Mouse (Mus musculus): ENCODE measurements at regions not wholly inside any gene's neighbourhood (a gene's known extent, or its start where the extent isn't known, plus 50 kb on each side); places are given as distances from the start of the nearest gene placed in this dataset.

DNA sequence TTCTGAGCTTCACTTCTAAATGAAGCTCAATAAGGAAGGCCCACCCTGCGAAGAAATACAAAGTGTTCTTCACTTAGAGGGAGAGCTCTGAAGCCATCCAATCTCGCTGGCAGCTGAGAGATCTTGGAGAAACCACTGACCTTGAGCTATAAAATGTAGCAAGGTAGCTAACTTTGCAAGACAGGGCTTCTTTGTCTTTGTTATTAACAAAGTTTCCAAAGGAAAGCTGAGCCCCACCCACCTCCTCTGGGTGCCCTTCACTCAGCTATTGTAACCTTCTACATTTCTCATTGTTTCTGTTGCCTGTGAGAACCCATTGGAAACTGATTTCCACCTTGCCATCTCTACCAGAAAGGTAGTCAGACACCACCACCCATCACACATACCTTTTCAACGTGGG, 57.2 kb upstream of the Usp9x start:
- no peak overlapping the region for H3K4me2 ChIP-seq (replicated peaks)
- DNase-seq (ENCODE audit: low spot score) (no peak), ATAC-seq (ENCODE audit: low FRiP score) (no peak)
- H3K27me3 ChIP-seq (ENCODE audit: control insufficient read depth, insufficient read depth, low read length), result no peaks in the 10 kb centered on the region
- H3K4me3 ChIP-seq (replicated peaks; ENCODE audit: low read length), result no peak overlapping the region
- no peak overlapping the region for H3K27ac ChIP-seq
- H3K36me3 ChIP-seq (replicated peaks; ENCODE audit: control insufficient read depth, insufficient read depth), result no peaks in the 10 kb centered on the region
- no peaks in the 10 kb centered on the region for H3K4me1 ChIP-seq (replicated peaks; ENCODE audit: control insufficient read depth, insufficient read depth, low read length)
- H3K9ac ChIP-seq, result no peak overlapping the region
- no peaks in the 10 kb centered on the region for H3K9me3 ChIP-seq (ENCODE audit: control insufficient read depth, low read length)
- WGBS, result 69% methylated on average over 3 of the region's 3 CpGs

DNA sequence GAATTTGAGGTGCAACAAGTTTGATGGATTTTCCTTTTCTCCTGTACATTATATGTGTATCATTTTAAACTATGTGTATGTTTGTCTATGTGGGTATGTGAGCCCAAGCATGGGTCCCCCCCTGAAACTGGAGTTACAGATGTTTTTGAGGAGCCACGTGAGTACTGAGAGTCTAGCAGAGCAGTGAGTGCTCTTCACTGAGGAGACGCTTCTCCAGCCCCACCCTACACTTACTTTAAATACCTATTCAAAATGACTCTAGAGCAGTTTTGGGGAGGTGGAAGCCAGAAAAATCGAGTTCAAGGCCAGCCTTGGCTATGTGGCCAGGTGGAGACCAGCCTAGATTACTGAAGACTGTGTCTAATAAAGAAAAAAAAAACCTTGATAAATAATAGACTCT, 58.2 kb upstream of the Usp9x start:
- no peak overlapping the region for H3K9ac ChIP-seq
- DNase-seq (ENCODE audit: low spot score) (no peak), ATAC-seq (ENCODE audit: low FRiP score) (no peak)
- H3K27me3 ChIP-seq (ENCODE audit: control insufficient read depth, insufficient read depth, low read length), result no peaks in the 10 kb centered on the region
- H3K4me1 ChIP-seq (replicated peaks; ENCODE audit: control insufficient read depth, insufficient read depth, low read length), result no peaks in the 10 kb centered on the region
- no peak overlapping the region for H3K4me3 ChIP-seq (replicated peaks; ENCODE audit: low read length)
- 79% methylated on average over 3 of the region's 3 CpGs for WGBS
- H3K36me3 ChIP-seq (replicated peaks; ENCODE audit: control insufficient read depth, insufficient read depth), result no peaks in the 10 kb centered on the region
- no peak overlapping the region for H3K4me2 ChIP-seq (replicated peaks)
- no peak overlapping the region for H3K27ac ChIP-seq
- H3K9me3 ChIP-seq (ENCODE audit: control insufficient read depth, low read length), result no peaks in the 10 kb centered on the region

GRCm38 (mm10) chrX:12990777-12991176, 80.5 kb upstream of the Usp9x start:
- H3K4me2 ChIP-seq (replicated peaks), result no peak overlapping the region
- WGBS, result 91% methylated on average over 7 of the region's 7 CpGs
- H3K9ac ChIP-seq, result no peak overlapping the region
- no peaks in the 10 kb centered on the region for H3K4me1 ChIP-seq (replicated peaks; ENCODE audit: control insufficient read depth, insufficient read depth, low read length)
- ATAC-seq (ENCODE audit: low FRiP score), result no peak
- no peaks in the 10 kb centered on the region; the same call in 1 of the 2 replicates for H3K27me3 ChIP-seq (ENCODE audit: control insufficient read depth, insufficient read depth, low read length)
- no peak overlapping the region for H3K27ac ChIP-seq
- no peak for DNase-seq (ENCODE audit: low spot score)
- no peaks in the 10 kb centered on the region for H3K36me3 ChIP-seq (replicated peaks; ENCODE audit: control insufficient read depth, insufficient read depth)
- H3K4me3 ChIP-seq (replicated peaks; ENCODE audit: low read length), result no peak overlapping the region
- H3K9me3 ChIP-seq (ENCODE audit: control insufficient read depth, low read length), result no peaks in the 10 kb centered on the region

GRCm38 (mm10) chrX:12977676-12978075, 93.6 kb upstream of the Usp9x start:
- ATAC-seq (ENCODE audit: low FRiP score), result no peak
- Histone ChIP-seq H3K9ac (no peak overlapping the region), H3K9me3 (ENCODE audit: control insufficient read depth, low read length) (no peaks in the 10 kb centered on the region), H3K4me2 (replicated peaks) (no peak overlapping the region), H3K27me3 (ENCODE audit: control insufficient read depth, insufficient read depth, low read length) (no peaks in the 10 kb centered on the region), H3K27ac (no peak overlapping the region), H3K4me1 (replicated peaks; ENCODE audit: control insufficient read depth, insufficient read depth, low read length) (no peaks in the 10 kb centered on the region), H3K36me3 (replicated peaks; ENCODE audit: control insufficient read depth, insufficient read depth) (no peaks in the 10 kb centered on the region), H3K4me3 (replicated peaks; ENCODE audit: low read length) (no peak overlapping the region)
- DNase-seq (ENCODE audit: low spot score), result no peak
- WGBS, result 51% methylated on average over 6 of the region's 6 CpGs

GRCm38 (mm10) chrX:12968979-12969746, 102.1 kb upstream of the Usp9x start:
- H3K36me3 ChIP-seq (replicated peaks; ENCODE audit: control insufficient read depth, insufficient read depth), result no peaks in the 10 kb centered on the region
- H3K9ac ChIP-seq, result no peak overlapping the region
- DNase-seq (ENCODE audit: low spot score), result no peak
- H3K27ac ChIP-seq, result no peak overlapping the region
- H3K9me3 ChIP-seq (ENCODE audit: control insufficient read depth, low read length), result no peaks in the 10 kb centered on the region
- no peaks in the 10 kb centered on the region for H3K4me1 ChIP-seq (replicated peaks; ENCODE audit: control insufficient read depth, insufficient read depth, low read length)
- H3K27me3 ChIP-seq (ENCODE audit: control insufficient read depth, insufficient read depth, low read length), result no peaks in the 10 kb centered on the region
- ATAC-seq (ENCODE audit: low FRiP score), result no peak
- H3K4me2 ChIP-seq (replicated peaks), result no peak overlapping the region
- H3K4me3 ChIP-seq (replicated peaks; ENCODE audit: low read length), result no peak overlapping the region
- 93% methylated on average over 7 of the region's 7 CpGs for WGBS

DNA sequence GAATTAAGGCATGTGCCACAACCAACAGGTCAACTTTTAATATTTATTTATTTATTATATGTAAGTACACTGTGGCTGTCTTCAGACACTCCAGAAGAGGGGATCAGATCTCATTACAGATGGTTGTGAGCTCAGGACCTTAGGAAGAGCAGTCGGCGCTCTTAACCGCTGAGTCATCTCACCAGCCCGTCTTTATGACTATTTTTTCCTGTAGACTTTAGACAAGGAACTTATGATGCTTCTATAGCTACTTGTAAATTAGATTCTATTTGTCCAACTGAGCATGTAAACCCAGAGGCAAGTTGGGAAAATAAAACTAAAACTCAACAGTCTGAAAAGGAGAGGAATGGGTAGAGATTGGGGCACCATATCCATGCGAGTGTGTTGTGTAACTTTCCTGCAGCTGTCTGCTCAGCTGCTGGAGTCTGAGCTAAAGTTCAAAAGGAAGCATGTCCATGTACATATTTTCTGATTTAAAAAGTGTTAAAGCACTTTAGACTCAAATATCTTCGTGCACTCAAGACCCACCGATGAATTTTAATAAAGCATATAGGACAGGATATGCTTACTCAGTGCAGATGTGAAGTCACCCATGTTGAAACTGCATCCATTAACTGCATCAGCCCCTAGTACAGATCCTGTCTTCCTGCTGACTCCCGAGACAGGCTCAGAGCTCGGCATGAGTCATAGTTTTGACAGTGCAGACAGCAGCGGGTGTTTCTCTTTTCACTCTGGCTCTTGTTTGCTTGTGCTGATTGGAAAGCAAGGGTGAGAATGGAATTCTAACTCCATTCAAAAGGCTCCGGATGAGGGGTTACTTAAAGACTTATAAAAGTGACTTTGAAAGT, 111.6 kb upstream of the Usp9x start:
- no peaks in the 10 kb centered on the region for H3K27me3 ChIP-seq (ENCODE audit: control insufficient read depth, insufficient read depth, low read length)
- H3K4me3 ChIP-seq (replicated peaks; ENCODE audit: low read length), result no peak overlapping the region
- no peaks in the 10 kb centered on the region for H3K9me3 ChIP-seq (ENCODE audit: control insufficient read depth, low read length)
- H3K4me1 ChIP-seq (replicated peaks; ENCODE audit: control insufficient read depth, insufficient read depth, low read length), result no peaks in the 10 kb centered on the region
- no peak overlapping the region for H3K27ac ChIP-seq
- no peaks in the 10 kb centered on the region for H3K36me3 ChIP-seq (replicated peaks; ENCODE audit: control insufficient read depth, insufficient read depth)
- ATAC-seq (ENCODE audit: low FRiP score) (no peak), DNase-seq (ENCODE audit: low spot score) (no peak)
- H3K4me2 ChIP-seq (replicated peaks), result no peak overlapping the region
- 73% methylated on average over 11 of the region's 11 CpGs for WGBS
- no peak overlapping the region for H3K9ac ChIP-seq

GRCm38 (mm10) chrX:12958873-12959272, 112.4 kb upstream of the Usp9x start:
- H3K9ac ChIP-seq, result no peak overlapping the region
- WGBS, result 72% methylated on average over 2 of the region's 2 CpGs

DNA sequence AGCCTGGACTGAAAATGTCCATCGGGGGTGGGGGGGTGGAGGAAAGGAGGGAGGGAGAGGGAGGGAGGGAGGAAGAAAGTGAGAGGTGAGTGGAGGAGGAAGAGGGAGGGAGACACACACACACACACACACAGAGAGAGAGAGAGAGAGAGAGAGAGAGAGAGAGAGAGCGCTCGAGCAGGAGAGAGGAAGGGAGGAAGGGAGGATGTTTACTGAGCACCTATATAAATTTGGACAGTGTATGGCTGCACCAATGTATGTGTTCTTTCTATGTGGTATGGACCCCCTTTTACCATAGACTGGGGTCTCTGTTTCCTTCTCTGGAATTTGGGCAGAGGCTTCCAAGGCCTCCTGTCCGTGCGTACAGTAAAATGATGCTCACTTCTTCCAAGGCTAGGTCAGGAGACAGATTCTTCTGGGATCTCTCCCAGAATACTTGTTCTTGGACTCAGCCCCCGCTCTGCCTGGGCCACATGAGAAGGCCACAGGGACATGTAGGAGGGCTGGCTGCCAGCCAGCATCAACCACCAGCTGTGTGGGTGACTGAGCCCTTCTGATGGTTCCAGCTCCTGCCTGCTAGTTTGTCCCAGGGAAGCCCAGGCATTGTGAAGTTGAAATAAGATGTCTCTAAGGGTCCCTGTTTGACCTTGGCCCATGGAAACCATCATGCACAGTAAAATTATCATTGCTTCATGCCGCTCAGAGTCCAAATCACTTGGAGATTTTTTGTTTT, 120.2 kb upstream of the Usp9x start:
- Histone ChIP-seq H3K27ac (no peak overlapping the region), H3K36me3 (replicated peaks; ENCODE audit: control insufficient read depth, insufficient read depth) (no peaks in the 10 kb centered on the region), H3K4me3 (replicated peaks; ENCODE audit: low read length) (no peak overlapping the region), H3K4me2 (replicated peaks) (no peak overlapping the region), H3K27me3 (ENCODE audit: control insufficient read depth, insufficient read depth, low read length) (no peaks in the 10 kb centered on the region), H3K4me1 (replicated peaks; ENCODE audit: control insufficient read depth, insufficient read depth, low read length) (no peaks in the 10 kb centered on the region), H3K9me3 (ENCODE audit: control insufficient read depth, low read length) (no peaks in the 10 kb centered on the region), H3K9ac (no peak overlapping the region)
- no peak for ATAC-seq (ENCODE audit: low FRiP score)
- 77% methylated on average over 7 of the region's 7 CpGs for WGBS
- DNase-seq (ENCODE audit: low spot score), result no peak

More at GRCm38 (mm10) chrX:12958873-12959272, 112.4 kb upstream of the Usp9x start:
- DNase-seq (ENCODE audit: low spot score) (no peak), ATAC-seq (ENCODE audit: low FRiP score) (no peak)
- no peak overlapping the region for H3K27ac ChIP-seq
- no peak overlapping the region for H3K4me3 ChIP-seq (replicated peaks; ENCODE audit: low read length)
- H3K4me2 ChIP-seq (replicated peaks), result no peak overlapping the region
- no peaks in the 10 kb centered on the region for H3K27me3 ChIP-seq (ENCODE audit: control insufficient read depth, insufficient read depth, low read length)
- no peaks in the 10 kb centered on the region for H3K36me3 ChIP-seq (replicated peaks; ENCODE audit: control insufficient read depth, insufficient read depth)
- H3K9me3 ChIP-seq (ENCODE audit: control insufficient read depth, low read length), result no peaks in the 10 kb centered on the region
- H3K4me1 ChIP-seq (replicated peaks; ENCODE audit: control insufficient read depth, insufficient read depth, low read length), result no peaks in the 10 kb centered on the region

GRCm38 (mm10) chrX:12942451-12942850, 128.8 kb upstream of the Usp9x start:
- ATAC-seq (ENCODE audit: low FRiP score) (no peak), DNase-seq (ENCODE audit: low spot score) (no peak)
- no peak overlapping the region for H3K4me2 ChIP-seq (replicated peaks)
- 94% methylated on average over 5 of the region's 5 CpGs for WGBS
- H3K36me3 ChIP-seq (replicated peaks; ENCODE audit: control insufficient read depth, insufficient read depth), result no peaks in the 10 kb centered on the region
- H3K4me1 ChIP-seq (replicated peaks; ENCODE audit: control insufficient read depth, insufficient read depth, low read length), result no peaks in the 10 kb centered on the region
- no peak overlapping the region for H3K4me3 ChIP-seq (replicated peaks; ENCODE audit: low read length)
- H3K27me3 ChIP-seq (ENCODE audit: control insufficient read depth, insufficient read depth, low read length), result no peaks in the 10 kb centered on the region
- H3K27ac ChIP-seq, result no peak overlapping the region
- H3K9me3 ChIP-seq (ENCODE audit: control insufficient read depth, low read length), result no peaks in the 10 kb centered on the region
- H3K9ac ChIP-seq, result no peak overlapping the region

Data from hindbrain, embryonic 14.5 days (tissue).